ENCODE assay signal across 10 mouse cellular contexts in genomic region chr17:23966658-23967401, GRCm38 (mm10). TPM values are rescaled to one million over a fixed set of nuclear protein-coding genes. Genes with fewer than 3 reads are reported as not detected.
DNase-seq lines count a peak whose midpoint lies in the region; ATAC-seq lines count a peak whose summit lies in the region.
"Had no signal": no experiment of that assay in that cellular context is flagged by ENCODE, and none has a peak within 500 bp of the region (broad histone marks: within the 10 kb centered on the region; RNA-seq: fewer than 3 reads in every experiment).

No protein-coding gene starts in this region.

- DNase-seq in heart, postnatal 36 days: peak; percentile 15 to 17
- DNase-seq in heart, postnatal 14 days: no peak
- DNase-seq in 416B (ENCODE audit: low read depth): peak; percentile 10
- DNase-seq in frontal cortex, postnatal 14 days (ENCODE audit: low spot score in 2 of 2): no peak
- DNase-seq in cerebellum, postnatal 36 days: no peak
- DNase-seq: liver, embryonic 13.5 days had no signal

- intact Hi-C loops in heart, postnatal 36 days (cut with DNase I): loop anchor here (5.0 kb wide), 1 partner anchor 50 kb away; no protein-coding TSS in a partner anchor
- intact Hi-C loops in heart, postnatal 14 days (cut with DNase I): no loop called here

- peak; percentile 67 to 81 for ATAC-seq in hematopoietic stem cell, adult 5-6 weeks (replicated peaks in 1 of 2; ENCODE audit: insufficient read depth in 1 of 2, low FRiP score in 2 of 2, low TSS enrichment in 1 of 2, low read depth in 1 of 2, poor library complexity in 2 of 2, severe bottlenecking in 2 of 2)
- peak; percentile 87 for ATAC-seq in megakaryocyte, adult 5-6 weeks (ENCODE audit: poor library complexity, severe bottlenecking)
- ATAC-seq in frontal cortex, adult (ENCODE audit: low TSS enrichment): no peak

RNA-seq across cellular contexts. Expression of gene Sbpl, which starts 11.8 kb away (rescaled TPM):
- total RNA-seq in heart, postnatal 36 days (2021): not detected
- total RNA-seq in heart, postnatal 14 days (2021): not detected
- total RNA-seq in hematopoietic stem cell, adult 5-6 weeks (2017): not detected in 2 replicates
- total RNA-seq in megakaryocyte, adult 5-6 weeks (2015): not detected in 2 replicates
- total RNA-seq in megakaryocyte, adult 5-6 weeks (2017): not detected in 2 replicates
- total RNA-seq: layer of hippocampus, adult 8-10 months had no signal

RNA-seq across cellular contexts. Expression of gene Prss30, which starts 13.5 kb away (rescaled TPM):
- not detected for total RNA-seq in heart, postnatal 36 days (2021)
- total RNA-seq in heart, postnatal 14 days (2021): not detected
- total RNA-seq in hematopoietic stem cell, adult 5-6 weeks (2017): 0.69 TPM in 1 of 2 replicates, not detected in the other
- total RNA-seq in megakaryocyte, adult 5-6 weeks (2015): 1.2 and 2.5 TPM in 2 replicates
- 0.89 and 1.2 TPM in 2 replicates for total RNA-seq in megakaryocyte, adult 5-6 weeks (2017)

RNA-seq across cellular contexts. Expression of gene Sbp, which starts 25.4 kb away (rescaled TPM):
- not detected for total RNA-seq in heart, postnatal 36 days (2021)
- total RNA-seq in heart, postnatal 14 days (2021): not detected
- total RNA-seq in hematopoietic stem cell, adult 5-6 weeks (2017): not detected in 2 replicates
- not detected in 2 replicates for total RNA-seq in megakaryocyte, adult 5-6 weeks (2015)
- not detected in 2 replicates for total RNA-seq in megakaryocyte, adult 5-6 weeks (2017)
- total RNA-seq: layer of hippocampus, adult 8-10 months had no signal

RNA-seq across cellular contexts. Expression of gene Prss22, which starts 31.1 kb away (rescaled TPM):
- not detected for total RNA-seq in heart, postnatal 36 days (2021)
- total RNA-seq in heart, postnatal 14 days (2021): not detected
- total RNA-seq in hematopoietic stem cell, adult 5-6 weeks (2017): not detected in 2 replicates
- total RNA-seq in megakaryocyte, adult 5-6 weeks (2015): not detected in 2 replicates
- not detected in 2 replicates for total RNA-seq in megakaryocyte, adult 5-6 weeks (2017)

RNA-seq across cellular contexts. Expression of gene Dcpp3, which starts 49.6 kb away (rescaled TPM):
- not detected for total RNA-seq in heart, postnatal 36 days (2021)
- not detected for total RNA-seq in heart, postnatal 14 days (2021)
- not detected in 2 replicates for total RNA-seq in hematopoietic stem cell, adult 5-6 weeks (2017)
- not detected in 2 replicates for total RNA-seq in megakaryocyte, adult 5-6 weeks (2015)
- not detected in 2 replicates for total RNA-seq in megakaryocyte, adult 5-6 weeks (2017)
- total RNA-seq: layer of hippocampus, adult 8-10 months had no signal

Comparison
In these comparisons a context has a peak if more than half of its experiments do, and no peak if none do; other contexts are left out.
1. DNase-seq: peak in heart, postnatal 36 days (2 of 2) and 416B (single experiment); none in heart, postnatal 14 days (0 of 2), frontal cortex, postnatal 14 days (0 of 2) and cerebellum, postnatal 36 days (0 of 2).